Mouse (Mus musculus) kidney, adult 2 months (tissue): ENCODE measurements around the gene Polr3h. TPM values are rescaled to one million over a fixed set of nuclear protein-coding genes. Genes with fewer than 3 reads are reported as not detected.

Source experiments
- DNase-seq: peaks from one replicate; pipeline ENCODE4 v3.0.0; 2021
- H3K27ac ChIP-seq: fragments of 200-500 bp; 2 replicates; pipeline ENCODE4 v1.5.1; 2012; ENCODE audit warnings: low read depth, low read length, control low read depth, inconsistent platforms; ENCODE audit not compliant: insufficient read depth
- H3K27me3 ChIP-seq: fragments of 200-500 bp; replicated peaks from 2 replicates; pipeline ENCODE4 v1.6.1; 2012; ENCODE audit warnings: mild to moderate bottlenecking, moderate library complexity, low read length, inconsistent platforms; ENCODE audit not compliant: control insufficient read depth, insufficient read depth
- H3K36me3 ChIP-seq: fragments of 200-500 bp; 2 replicates; pipeline ENCODE4 v1.6.1; 2012; ENCODE audit warnings: mild to moderate bottlenecking, moderate library complexity, low read length, inconsistent platforms; ENCODE audit not compliant: control insufficient read depth, insufficient read depth
- H3K4me1 ChIP-seq: fragments of 200-500 bp; 2 replicates; pipeline ENCODE4 v1.6.1; 2011; ENCODE audit warnings: low read length; ENCODE audit not compliant: control insufficient read depth, insufficient read depth
- H3K4me3 ChIP-seq: fragments of 200-500 bp; 2 replicates; pipeline ENCODE4 v1.5.1; 2011; ENCODE audit warnings: mild to moderate bottlenecking, low read depth, low read length, control low read depth; ENCODE audit not compliant: insufficient read depth
- CTCF ChIP-seq: fragments of 200-500 bp; conservative IDR thresholded peaks from 2 replicates; pipeline ENCODE4 v1.5.1; 2011; ENCODE audit warnings: low read depth, mild to moderate bottlenecking, control low read depth, low read length, moderate library complexity, mixed read lengths; ENCODE audit not compliant: insufficient read depth, insufficient read length
- POLR2A ChIP-seq: fragments of 200-500 bp; IDR thresholded peaks from one replicate; pipeline ENCODE4 v1.6.1; 2011; ENCODE audit warnings: low read depth, low read length, control low read depth
- WGBS: fragments of 180-500 bp; shearing (Covaris S2); methylation state at CpG from one replicate; pipeline ENCODE4 v1.1.7; 2018; 5-methylcytosine and 5-hydroxymethylcytosine counted together
- polyA plus RNA-seq: library from polyadenylated mRNA; depleted of rRNA; stranded (reverse); fragments of >200 nt; gene quantifications from 2 replicates; pipeline ENCODE4 v1.2.3, GENCODE M21; 2012

Polr3h gene
- polyA plus RNA-seq, 1 experiment, result 20.2 TPM

GRCm38 (mm10) chr15:81858517-81859329 lies 67.3 kb downstream of the Polr3h start, which contains the start of gene Tob2:
TSS of gene Tob2 (minus strand) at chr15:81858796.
- peak within 1 kb of the TSS; percentile 87 for H3K4me3 ChIP-seq
- DNase-seq, result peak; percentile 82
- peaks cover 4% of the 10 kb centered on the region; the same call in 1 of the 2 replicates for H3K4me1 ChIP-seq
- H3K27ac ChIP-seq, result peak within 1 kb of the TSS; percentile 100
- under 1% methylated on average over 44 of the region's 44 CpGs for WGBS
- no peak for TF ChIP-seq POLR2A
- TF ChIP-seq CTCF, result 0 out of 2 replicates have a peak, but pooled peaks have one; percentile 7
- no peaks in the 10 kb centered on the region; the same call in 1 of the 2 replicates for H3K36me3 ChIP-seq
- no peaks in the 10 kb centered on the region for H3K27me3 ChIP-seq

GRCm38 (mm10) chr15:81858138-81858516 lies 67.9 kb downstream of the Polr3h start:
- under 1% methylated on average over 23 of the region's 23 CpGs for WGBS
- Histone ChIP-seq H3K27me3 (no peaks in the 10 kb centered on the region), H3K4me3 (peak overlapping the region; percentile 87), H3K27ac (peak overlapping the region; percentile 100), H3K36me3 (no peaks in the 10 kb centered on the region; the same call in 1 of the 2 replicates), H3K4me1 (peaks cover 7% of the 10 kb centered on the region; the same call in 1 of the 2 replicates)
- DNase-seq, result peak; percentile 97
- no peak for TF ChIP-seq CTCF
- peak; percentile 100 for TF ChIP-seq POLR2A

- Histone ChIP-seq H3K36me3 (no peaks in the 10 kb centered on the region; the same call in 1 of the 2 replicates), H3K4me3 (peak overlapping the region; percentile 87), H3K4me1 (peaks cover 11% of the 10 kb centered on the region; the same call in 1 of the 2 replicates), H3K27me3 (no peaks in the 10 kb centered on the region), H3K27ac (peak overlapping the region; percentile 97)
- WGBS, result under 1% methylated on average over 33 of the region's 33 CpGs
- DNase-seq, result no peak
- TF ChIP-seq CTCF, result no peak
- TF ChIP-seq POLR2A, result no peak
Observed at GRCm38 (mm10) chr15:81857724-81858116, 68.3 kb downstream of the Polr3h start.

GRCm38 (mm10) chr15:81856938-81857723 lies 68.9 kb downstream of the Polr3h start:
- WGBS, result 0% methylated on average over 14 of the region's 14 CpGs
- H3K4me3 ChIP-seq, result peak overlapping the region; percentile 87
- H3K27ac ChIP-seq, result peak overlapping the region; percentile 97
- DNase-seq, result peak; percentile 33
- H3K4me1 ChIP-seq, result peaks cover 11% of the 10 kb centered on the region; the same call in 1 of the 2 replicates
- no peaks in the 10 kb centered on the region; the same call in 1 of the 2 replicates for H3K36me3 ChIP-seq
- no peak for TF ChIP-seq CTCF
- no peak for TF ChIP-seq POLR2A
- no peaks in the 10 kb centered on the region for H3K27me3 ChIP-seq

GRCm38 (mm10) chr15:81856030-81856790 lies 69.8 kb downstream of the Polr3h start:
- H3K27ac ChIP-seq, result peak overlapping the region; percentile 97
- DNase-seq, result peak; percentile 95
- H3K27me3 ChIP-seq, result no peaks in the 10 kb centered on the region
- peak overlapping the region; percentile 87 for H3K4me3 ChIP-seq
- H3K36me3 ChIP-seq, result peaks cover 3% of the 10 kb centered on the region
- peaks cover 11% of the 10 kb centered on the region; the same call in 1 of the 2 replicates for H3K4me1 ChIP-seq
- TF ChIP-seq CTCF (no peak), POLR2A (peak; percentile 55)
- WGBS, result under 1% methylated on average over 28 of the region's 28 CpGs

- DNase-seq, result peak; percentile 75
- 0 out of 2 replicates have a peak overlapping the region, but pooled peaks have one; percentile 6 for H3K4me3 ChIP-seq
- H3K27ac ChIP-seq, result peak overlapping the region; percentile 51
- peaks cover 14% of the 10 kb centered on the region for H3K36me3 ChIP-seq
- TF ChIP-seq CTCF (no peak), POLR2A (no peak)
- 33% methylated on average over 7 of the region's 7 CpGs for WGBS
- peaks cover 11% of the 10 kb centered on the region; the same call in 1 of the 2 replicates for H3K4me1 ChIP-seq
- no peaks in the 10 kb centered on the region for H3K27me3 ChIP-seq
Observed at GRCm38 (mm10) chr15:81853081-81853480, 73.0 kb downstream of the Polr3h start.
